Mouse (Mus musculus) forebrain, embryonic 14.5 days (tissue): ENCODE measurements around the gene Sumo3. TPM values are rescaled to one million over a fixed set of nuclear protein-coding genes. Genes with fewer than 3 reads are reported as not detected.

Experiments
- ATAC-seq: fragments of 200-750 bp; cut with Nextera tagmentation; 2 replicates; pipeline ENCODE4 v1.8.0; 2017; ENCODE audit warnings: mild to moderate bottlenecking, moderate library complexity
- DNase-seq: peaks from one replicate; pipeline ENCODE4 v3.0.0-alpha.2; 2015; ENCODE audit warnings: low spot score
- H3K27ac ChIP-seq: fragments of 300-500 bp; sonication (generic); 2 replicates; pipeline ENCODE4 v1.5.1; 2014; ENCODE audit warnings: low read depth, mild to moderate bottlenecking, control low read depth, low read length, moderate library complexity
- H3K27me3 ChIP-seq: fragments of 300-500 bp; sonication (generic); replicated peaks from 2 replicates; pipeline ENCODE4 v1.6.1; 2014; ENCODE audit warnings: low read length, control low read depth, mixed read lengths; ENCODE audit not compliant: control insufficient read depth, insufficient read depth
- H3K36me3 ChIP-seq: fragments of 300-500 bp; sonication (generic); 2 replicates; pipeline ENCODE4 v1.6.1; 2014; ENCODE audit warnings: low read length, control low read depth; ENCODE audit not compliant: control insufficient read depth, insufficient read depth
- H3K4me1 ChIP-seq: fragments of 300-500 bp; sonication (generic); 2 replicates; pipeline ENCODE4 v1.6.1; 2014; ENCODE audit warnings: antibody characterized with exemption, low read length, control low read depth; ENCODE audit not compliant: control insufficient read depth, insufficient read depth
- H3K4me2 ChIP-seq: fragments of 300-500 bp; sonication (generic); 2 replicates; pipeline ENCODE4 v1.6.1; 2014; ENCODE audit warnings: mild to moderate bottlenecking, control low read depth, low read length
- H3K4me3 ChIP-seq: fragments of 300-500 bp; sonication (generic); 2 replicates; pipeline ENCODE4 v1.5.1; 2014; ENCODE audit warnings: low read depth, low read length, control low read depth
- H3K9ac ChIP-seq: fragments of 300-500 bp; sonication (generic); 2 replicates; pipeline ENCODE4 v1.6.1; 2014; ENCODE audit warnings: mild to moderate bottlenecking, low read length, control low read depth, moderate library complexity
- H3K9me3 ChIP-seq: fragments of 300-500 bp; sonication (generic); replicated peaks from 2 replicates; pipeline ENCODE4 v1.6.1; 2016; ENCODE audit warnings: low read length, control low read depth, mixed read lengths; ENCODE audit not compliant: control insufficient read depth
- WGBS: fragments of 180-500 bp; shearing (Covaris S2); extraction: QIAGEN DNeasy Blood & Tissue Kit; methylation state at CpG from one replicate; pipeline ENCODE4 v1.1.7; 2014; 5-methylcytosine and 5-hydroxymethylcytosine counted together
- polyA plus RNA-seq: library from polyadenylated mRNA; unstranded; fragments of >200 nt; fragmentation: Nextera tagmentation; extraction: Ambion mirVana; gene quantifications from 2 replicates; pipeline ENCODE4 v1.2.1, GENCODE M21; 2014

Gene Sumo3
- polyA plus RNA-seq, 1 experiment from 2014 or later, result 308 TPM

DNA sequence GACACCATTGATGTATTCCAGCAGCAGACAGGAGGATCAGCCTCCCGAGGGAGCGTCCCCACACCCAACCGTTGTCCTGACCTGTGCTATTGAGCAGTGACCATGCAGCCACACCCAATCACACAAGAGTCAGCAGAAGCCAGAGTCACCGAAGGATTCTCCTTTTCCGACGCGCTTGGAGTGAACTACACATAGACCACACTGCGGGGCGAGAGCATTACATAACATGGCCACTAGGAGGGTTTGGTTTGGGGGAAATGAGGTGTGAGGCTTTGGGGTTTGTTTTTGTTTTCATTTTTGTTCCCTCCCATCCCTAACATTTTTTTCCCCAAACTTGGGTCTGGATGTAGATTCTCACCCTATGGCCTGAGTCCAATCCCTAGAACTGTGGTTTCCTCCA lies 10.3 kb downstream of the Sumo3 start:
- 95% methylated on average over 9 of the region's 9 CpGs for WGBS
- DNase-seq (no peak), ATAC-seq (no peak)
- Histone ChIP-seq H3K4me2 (no peak overlapping the region), H3K9ac (no peak overlapping the region), H3K4me1 (no peaks in the 10 kb centered on the region), H3K4me3 (no peak overlapping the region), H3K27me3 (no peaks in the 10 kb centered on the region), H3K9me3 (no peaks in the 10 kb centered on the region), H3K36me3 (peaks cover 66% of the 10 kb centered on the region), H3K27ac (no peak overlapping the region)

GRCm38 (mm10) chr10:77616926-77617325 lies 11.0 kb downstream of the Sumo3 start:
- WGBS, result 90% methylated on average over 7 of the region's 7 CpGs
- H3K27ac ChIP-seq, result no peak overlapping the region
- no peak for DNase-seq
- H3K4me3 ChIP-seq, result no peak overlapping the region
- no peaks in the 10 kb centered on the region for H3K9me3 ChIP-seq
- H3K4me1 ChIP-seq, result peaks cover 3% of the 10 kb centered on the region; the same call in 1 of the 2 replicates
- H3K27me3 ChIP-seq, result no peaks in the 10 kb centered on the region
- no peak overlapping the region for H3K9ac ChIP-seq
- no peak overlapping the region for H3K4me2 ChIP-seq
- no peak for ATAC-seq
- H3K36me3 ChIP-seq, result peaks cover 59% of the 10 kb centered on the region

DNA sequence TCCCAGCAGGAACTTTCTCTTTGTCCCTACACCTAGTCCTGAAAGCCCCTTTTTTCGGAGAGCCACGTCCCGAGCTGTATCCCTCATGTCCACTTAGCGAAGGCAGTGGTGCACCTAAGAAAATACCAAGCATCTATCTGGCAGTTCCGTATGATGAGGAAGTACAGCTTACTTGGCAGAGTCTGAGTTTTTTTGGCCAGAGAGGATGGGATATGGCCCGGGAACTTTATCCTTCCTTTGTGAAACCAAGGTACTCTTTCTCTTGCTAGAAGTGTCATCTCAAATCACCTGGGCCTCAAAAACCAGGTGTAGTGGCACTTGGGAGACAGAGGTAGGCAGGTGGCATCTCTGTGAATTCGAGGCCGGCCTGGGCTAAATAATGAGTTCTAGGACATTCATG lies 15.6 kb downstream of the Sumo3 start:
- H3K4me2 ChIP-seq, result peak overlapping the region; percentile 60
- DNase-seq, result no peak
- H3K27me3 ChIP-seq, result no peaks in the 10 kb centered on the region
- peaks cover 22% of the 10 kb centered on the region for H3K4me1 ChIP-seq
- WGBS, result 71% methylated on average over 8 of the region's 8 CpGs
- peak overlapping the region; percentile 82 for H3K27ac ChIP-seq
- H3K9me3 ChIP-seq, result no peaks in the 10 kb centered on the region
- H3K36me3 ChIP-seq, result peaks cover 20% of the 10 kb centered on the region
- peak overlapping the region; percentile 89 for H3K4me3 ChIP-seq
- H3K9ac ChIP-seq, result peak overlapping the region; percentile 97
- ATAC-seq, result no peak

- Histone ChIP-seq H3K9me3 (no peaks in the 10 kb centered on the region), H3K36me3 (peaks cover 12% of the 10 kb centered on the region)
- WGBS, result under 1% methylated on average over 90 of the region's 96 CpGs
These were observed 16.4 kb downstream of the Sumo3 start, which contains the start of gene Ube2g2 for GRCm38 (mm10) chr10:77622055-77622988. Gene Ube2g2 (plus strand): TSS chr10:77622275.

GRCm38 (mm10) chr10:77623069-77623492 lies 17.2 kb downstream of the Sumo3 start:
- H3K36me3 ChIP-seq, result peaks cover 5% of the 10 kb centered on the region
- H3K9me3 ChIP-seq, result no peaks in the 10 kb centered on the region
- WGBS, result 2% methylated on average over 8 of the region's 8 CpGs
- peak overlapping the region; percentile 97 for H3K9ac ChIP-seq
- H3K27ac ChIP-seq, result peak overlapping the region; percentile 82; the same call in 1 of the 2 replicates
- DNase-seq, result peak; percentile 87
- no peaks in the 10 kb centered on the region for H3K27me3 ChIP-seq
- H3K4me2 ChIP-seq, result peak overlapping the region; percentile 60
- H3K4me1 ChIP-seq, result peaks cover 22% of the 10 kb centered on the region
- ATAC-seq, result peak; percentile 71
- H3K4me3 ChIP-seq, result peak overlapping the region; percentile 89

More at GRCm38 (mm10) chr10:77622055-77622988, 16.4 kb downstream of the Sumo3 start, which contains the start of gene Ube2g2:
- peaks cover 22% of the 10 kb centered on the region for H3K4me1 ChIP-seq
- no peaks in the 10 kb centered on the region for H3K27me3 ChIP-seq
- ATAC-seq, result peak; percentile 94
- peak within 1 kb of the TSS; percentile 60 for H3K4me2 ChIP-seq
- H3K9ac ChIP-seq, result peak within 1 kb of the TSS; percentile 97
- peak within 1 kb of the TSS; percentile 89 for H3K4me3 ChIP-seq
- peak within 1 kb of the TSS; percentile 82 for H3K27ac ChIP-seq
- DNase-seq, result peak; percentile 93

GRCm38 (mm10) chr10:77623639-77624400 lies 17.9 kb downstream of the Sumo3 start:
- Histone ChIP-seq H3K27me3 (no peaks in the 10 kb centered on the region), H3K27ac (peak overlapping the region; percentile 82; the same call in 1 of the 2 replicates), H3K9ac (peak overlapping the region; percentile 97), H3K4me1 (peaks cover 22% of the 10 kb centered on the region), H3K4me3 (peak overlapping the region; percentile 89), H3K9me3 (no peaks in the 10 kb centered on the region), H3K36me3 (peaks cover 2% of the 10 kb centered on the region; the same call in 1 of the 2 replicates), H3K4me2 (peak overlapping the region; percentile 60)
- ATAC-seq (no peak), DNase-seq (no peak)
- 86% methylated on average over 10 of the region's 10 CpGs for WGBS

- peaks cover 2% of the 10 kb centered on the region; the same call in 1 of the 2 replicates for H3K36me3 ChIP-seq
- H3K9me3 ChIP-seq, result no peaks in the 10 kb centered on the region
- H3K4me2 ChIP-seq, result peak overlapping the region; percentile 60; the same call in 1 of the 2 replicates
- peaks cover 22% of the 10 kb centered on the region for H3K4me1 ChIP-seq
- no peak overlapping the region for H3K4me3 ChIP-seq
- DNase-seq, result no peak
- ATAC-seq, result no peak
- H3K9ac ChIP-seq, result peak overlapping the region; percentile 32; the same call in 1 of the 2 replicates
- H3K27ac ChIP-seq, result no peak overlapping the region
- H3K27me3 ChIP-seq, result no peaks in the 10 kb centered on the region
- 76% methylated on average over 7 of the region's 7 CpGs for WGBS
These were observed 18.7 kb downstream of the Sumo3 start for GRCm38 (mm10) chr10:77624570-77624995.

GRCm38 (mm10) chr10:77626036-77626435 lies 20.1 kb downstream of the Sumo3 start:
- ATAC-seq (no peak), DNase-seq (no peak)
- peaks cover 3% of the 10 kb centered on the region for H3K36me3 ChIP-seq
- 89% methylated on average over 7 of the region's 7 CpGs for WGBS
- H3K9me3 ChIP-seq, result no peaks in the 10 kb centered on the region
- peaks cover 22% of the 10 kb centered on the region for H3K4me1 ChIP-seq
- no peak overlapping the region for H3K4me3 ChIP-seq
- no peak overlapping the region for H3K4me2 ChIP-seq
- no peaks in the 10 kb centered on the region for H3K27me3 ChIP-seq
- H3K27ac ChIP-seq, result no peak overlapping the region
- no peak overlapping the region for H3K9ac ChIP-seq
